Mouse (Mus musculus) gastrocnemius, adult 18-20 months (tissue): ENCODE data around the gene Samd1. TPM values are rescaled to one million over a fixed set of nuclear protein-coding genes. Genes with fewer than 3 reads are reported as not detected.

Experiments used
- DNase-seq: peaks from one replicate; pipeline ENCODE4 v3.0.0; 2021; ENCODE audit warnings: low spot score
- microRNA-seq: library from miRNA; unstranded; fragments of <30 nt; microRNA quantifications from one replicate; pipeline ENCODE4 v1.2.0, GENCODE M21; 2021
- total RNA-seq, 2 experiments: library from RNA; stranded (reverse); gene quantifications; 2 replicates each; pipeline ENCODE4 v1.2.3; 2021

Samd1 gene
- total RNA-seq, 2 experiments from 2014 or later: 12.3 to 16.9 TPM

DNA sequence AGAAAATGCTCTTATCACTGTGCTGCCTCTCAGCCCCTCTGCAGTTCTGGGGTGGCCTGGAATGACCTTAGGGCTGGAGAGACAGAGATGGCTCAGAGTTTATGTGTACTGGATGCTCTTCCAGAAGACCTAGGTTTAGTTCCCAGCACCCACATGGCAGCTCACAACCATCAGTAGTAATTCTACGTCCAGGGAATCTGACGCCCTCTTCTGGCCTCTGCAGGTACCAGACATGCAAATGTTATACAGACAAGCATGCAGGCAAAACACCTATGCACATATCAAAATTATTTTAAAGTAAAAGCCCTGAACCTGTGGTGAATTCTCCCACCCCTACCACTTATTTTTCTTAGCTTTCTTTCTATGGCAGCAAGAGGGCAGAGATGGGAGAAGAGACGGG, 49.0 kb downstream of the Samd1 start:
- no peak for DNase-seq

DNA sequence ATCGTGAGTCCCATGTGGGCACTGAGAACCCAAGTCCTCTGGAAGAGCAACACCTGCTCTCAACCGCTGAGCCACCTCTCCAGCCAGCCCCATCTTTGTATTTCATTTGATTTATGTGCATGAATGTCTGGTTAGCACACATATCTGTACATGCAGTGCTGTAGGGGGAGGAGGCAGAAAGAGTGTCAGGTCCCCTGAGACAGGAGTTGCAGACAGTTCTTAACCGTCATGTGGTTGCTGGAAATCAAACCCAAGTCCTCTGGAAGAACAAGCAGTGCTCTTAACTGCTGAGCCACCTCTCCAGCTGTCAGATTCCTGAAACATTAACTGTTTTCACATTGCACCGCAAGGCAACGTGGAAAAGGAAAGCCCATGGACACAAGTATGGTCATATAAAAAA, 50.7 kb downstream of the Samd1 start:
- DNase-seq: no peak

Small RNA genes within 50 kb of the gene (microRNA-seq; reads per million reads assigned to microRNA genes)
- 97.2 reads per million, percentile 59 among the genes with 10 or more reads in this experiment for gene Mir1199
- 32.4 reads per million, percentile 44 among the genes with 10 or more reads in this experiment for gene Mir8111

Other genes starting within 250 kb of the Samd1 start
- 10 to 100 TPM; 14.1 to 17.2 TPM for gene Adgrl1, start 97.6 kb upstream of the Samd1 start, total RNA-seq
- gene Gm10644, start 42.5 kb upstream of the Samd1 start, total RNA-seq: under 1 TPM; 0.57 to 0.75 TPM
- under 1 TPM; 0.24 to 0.32 TPM for gene Asf1b, start 42.2 kb upstream of the Samd1 start, total RNA-seq
- gene Prkaca, start 24.7 kb upstream of the Samd1 start, total RNA-seq: 100 to 1,000 TPM; 155 to 157 TPM
- gene 1700067K01Rik, start 3.8 kb downstream of the Samd1 start, total RNA-seq: not detected
- 1 to 10 TPM; 2.0 to 2.4 TPM for gene 2210011C24Rik, start 14.5 kb downstream of the Samd1 start, total RNA-seq
- gene Palm3, start 23.8 kb downstream of the Samd1 start, total RNA-seq: under 1 TPM; 0.09 to 0.11 TPM
- under 1 TPM; 0.37 to 0.66 TPM for gene Il27ra, start 44.9 kb downstream of the Samd1 start, total RNA-seq
- not detected for gene Rln3, start 47.3 kb downstream of the Samd1 start, total RNA-seq
- gene Gm10643, start 67.5 kb downstream of the Samd1 start, total RNA-seq: 1 to 10 TPM; 1.2 TPM
- 1 to 10 TPM; 4.6 to 4.8 TPM for gene Rfx1, start 69.2 kb downstream of the Samd1 start, total RNA-seq
- gene Dcaf15, start 107.1 kb downstream of the Samd1 start, total RNA-seq: 1 to 10 TPM; 4.8 to 4.9 TPM
- gene Podnl1, start 128.3 kb downstream of the Samd1 start, total RNA-seq: not detected
- 10 to 100 TPM; 15.8 to 16.3 TPM for gene Cc2d1a, start 150.3 kb downstream of the Samd1 start, total RNA-seq
- under 1 TPM; 0.31 to 0.57 TPM for gene 4930432K21Rik, start 150.4 kb downstream of the Samd1 start, total RNA-seq
- under 1 TPM in 1 of 2 experiments, not detected in 1; 0.82 TPM for gene Nanos3, start 187.5 kb downstream of the Samd1 start, total RNA-seq
- 1 to 10 TPM; 6.6 to 7.2 TPM for gene Zswim4, start 239.4 kb downstream of the Samd1 start, total RNA-seq